Mouse (Mus musculus) forebrain, embryonic 13.5 days (tissue): ENCODE measurements around the gene Rnf213. TPM values are rescaled to one million over a fixed set of nuclear protein-coding genes. Genes with fewer than 3 reads are reported as not detected.

ENCODE experiments used
- ATAC-seq: fragments of 200-750 bp; cut with Nextera tagmentation; 2 replicates; pipeline ENCODE4 v1.8.0; 2017
- H3K27ac ChIP-seq: fragments of 300-500 bp; sonication (generic); 2 replicates; pipeline ENCODE4 v1.5.1; 2015; ENCODE audit warnings: inconsistent platforms, mild to moderate bottlenecking, moderate library complexity
- H3K27me3 ChIP-seq: fragments of 300-500 bp; sonication (generic); 2 replicates; pipeline ENCODE4 v1.6.1; 2015; ENCODE audit warnings: mild to moderate bottlenecking, inconsistent platforms
- H3K36me3 ChIP-seq: fragments of 300-500 bp; sonication (generic); 2 replicates; pipeline ENCODE4 v1.6.1; 2015; ENCODE audit warnings: mild to moderate bottlenecking, inconsistent platforms; ENCODE audit not compliant: poor library complexity, severe bottlenecking
- H3K4me1 ChIP-seq: fragments of 300-500 bp; sonication (generic); 2 replicates; pipeline ENCODE4 v1.6.1; 2015; ENCODE audit warnings: inconsistent platforms
- H3K4me2 ChIP-seq: fragments of 300-500 bp; sonication (generic); 2 replicates; pipeline ENCODE4 v1.6.1; 2015; ENCODE audit warnings: inconsistent platforms, mild to moderate bottlenecking, moderate library complexity
- H3K4me3 ChIP-seq: fragments of 300-500 bp; sonication (generic); 2 replicates; pipeline ENCODE4 v1.5.1; 2015; ENCODE audit warnings: mild to moderate bottlenecking, inconsistent platforms
- H3K9ac ChIP-seq: fragments of 300-500 bp; sonication (generic); 2 replicates; pipeline ENCODE4 v1.6.1; 2015; ENCODE audit warnings: mild to moderate bottlenecking, inconsistent platforms
- H3K9me3 ChIP-seq: fragments of 300-500 bp; sonication (generic); replicated peaks from 2 replicates; pipeline ENCODE4 v1.6.1; 2016; ENCODE audit warnings: inconsistent platforms
- WGBS: fragments of 180-500 bp; shearing (Covaris S2); methylation state at CpG from one replicate; pipeline ENCODE4 v1.1.7; 2015; 5-methylcytosine and 5-hydroxymethylcytosine counted together
- polyA plus RNA-seq: library from polyadenylated mRNA; unstranded; fragments of >200 nt; fragmentation: Nextera tagmentation; extraction: Ambion mirVana; gene quantifications from 2 replicates; pipeline ENCODE4 v1.2.1, GENCODE M21; 2015

Rnf213 gene
- polyA plus RNA-seq, 1 experiment from 2014 or later: 0.83 TPM

DNA sequence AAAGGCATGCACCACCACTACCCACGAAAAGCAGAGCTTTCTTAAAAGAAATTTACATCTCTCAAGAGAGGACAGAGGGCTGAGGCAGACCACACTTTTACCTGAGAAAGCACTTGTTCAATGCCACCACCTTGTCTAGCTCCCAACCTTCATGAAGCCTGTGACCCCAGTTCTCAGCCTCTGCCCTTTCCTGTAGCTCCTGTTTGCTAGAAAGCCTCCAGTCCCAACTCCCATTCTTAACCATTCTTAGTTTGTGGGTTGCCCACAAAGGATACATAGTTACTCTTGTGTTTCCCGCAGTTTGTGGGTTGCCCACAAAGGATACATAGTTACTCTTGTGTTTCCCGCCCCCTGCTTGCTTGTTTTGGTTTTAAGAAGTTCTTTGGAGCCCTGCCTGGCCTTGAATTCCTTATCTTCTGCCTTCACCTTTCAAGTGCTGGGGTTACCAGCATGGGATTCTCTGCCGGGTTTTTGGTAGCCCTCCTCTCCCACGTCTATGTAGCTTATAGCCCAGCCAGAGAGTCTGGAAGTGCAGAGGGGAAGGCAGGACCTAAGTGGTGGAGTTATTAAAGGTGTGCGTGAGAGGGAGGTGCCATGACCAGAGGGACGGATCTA lies 1.4 kb upstream of the Rnf213 start:
- H3K9ac ChIP-seq: no peak overlapping the region
- peaks cover 87% of the 10 kb centered on the region for H3K27me3 ChIP-seq
- H3K4me3 ChIP-seq: 0 out of 2 replicates have a peak overlapping the region, but pooled peaks have one; percentile 54
- no peak overlapping the region for H3K4me2 ChIP-seq
- no peaks in the 10 kb centered on the region for H3K36me3 ChIP-seq
- WGBS: 32% methylated on average over 7 of the region's 7 CpGs
- ATAC-seq: no peak
- no peak overlapping the region for H3K27ac ChIP-seq
- H3K4me1 ChIP-seq: peaks cover 26% of the 10 kb centered on the region
- H3K9me3 ChIP-seq: no peaks in the 10 kb centered on the region

GRCm38 (mm10) chr11:119392001-119392614 lies 792 bp upstream of the Rnf213 start:
- no peak overlapping the region; the same call in 1 of the 2 replicates for H3K27ac ChIP-seq
- no peaks in the 10 kb centered on the region for H3K36me3 ChIP-seq
- peaks cover 26% of the 10 kb centered on the region for H3K4me1 ChIP-seq
- no peak overlapping the region for H3K4me3 ChIP-seq
- H3K9ac ChIP-seq: no peak overlapping the region
- no peaks in the 10 kb centered on the region for H3K9me3 ChIP-seq
- no peak for ATAC-seq
- peak overlapping the region; percentile 77 for H3K4me2 ChIP-seq
- WGBS: 7% methylated on average over 12 of the region's 12 CpGs
- H3K27me3 ChIP-seq: peaks cover 91% of the 10 kb centered on the region

- Histone ChIP-seq H3K27me3 (peaks cover 83% of the 10 kb centered on the region), H3K4me3 (peak overlapping the region; percentile 45)
These were observed 544 bp downstream of the Rnf213 start for GRCm38 (mm10) chr11:119393483-119393804.

GRCm38 (mm10) chr11:119394210-119394609 lies 1.3 kb downstream of the Rnf213 start:
- H3K4me3 ChIP-seq: no peak overlapping the region
- H3K36me3 ChIP-seq: no peaks in the 10 kb centered on the region
- WGBS: 57% methylated on average over 6 of the region's 6 CpGs
- no peak for ATAC-seq
- no peak overlapping the region for H3K27ac ChIP-seq
- H3K27me3 ChIP-seq: peaks cover 75% of the 10 kb centered on the region
- peaks cover 26% of the 10 kb centered on the region for H3K4me1 ChIP-seq
- no peak overlapping the region for H3K4me2 ChIP-seq
- H3K9ac ChIP-seq: no peak overlapping the region
- no peaks in the 10 kb centered on the region for H3K9me3 ChIP-seq

More at GRCm38 (mm10) chr11:119393483-119393804, 544 bp downstream of the Rnf213 start:
- H3K4me2 ChIP-seq: peak overlapping the region; percentile 77
- H3K9ac ChIP-seq: peak overlapping the region; percentile 59
- no peak overlapping the region for H3K27ac ChIP-seq
- peaks cover 26% of the 10 kb centered on the region for H3K4me1 ChIP-seq
- H3K36me3 ChIP-seq: no peaks in the 10 kb centered on the region
- ATAC-seq: no peak
- H3K9me3 ChIP-seq: no peaks in the 10 kb centered on the region
- 30% methylated on average over 7 of the region's 7 CpGs for WGBS

DNA sequence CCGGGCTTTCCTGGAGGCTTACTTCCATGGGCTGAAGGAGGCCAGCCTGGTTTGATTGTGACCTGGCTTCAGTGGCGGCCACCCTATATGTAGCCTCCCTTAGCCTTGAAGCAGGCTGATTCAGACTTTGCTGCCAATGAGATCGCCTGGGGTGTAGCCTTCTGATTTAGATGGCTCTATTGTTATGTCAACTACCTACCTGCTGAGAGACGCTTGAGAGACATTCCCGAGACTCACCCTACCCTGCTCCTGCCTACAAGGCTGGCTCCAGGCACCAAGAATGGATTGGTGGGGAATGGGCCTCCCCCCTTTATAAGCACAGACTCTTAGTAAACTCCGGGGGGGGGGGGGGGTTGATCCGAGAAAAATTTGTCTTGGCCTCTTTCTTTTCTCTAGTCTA lies 2.5 kb downstream of the Rnf213 start:
- Histone ChIP-seq H3K27me3 (peaks cover 64% of the 10 kb centered on the region), H3K27ac (no peak overlapping the region), H3K4me2 (no peak overlapping the region), H3K9me3 (no peaks in the 10 kb centered on the region), H3K36me3 (no peaks in the 10 kb centered on the region), H3K4me1 (peaks cover 17% of the 10 kb centered on the region), H3K4me3 (no peak overlapping the region), H3K9ac (no peak overlapping the region)
- ATAC-seq: no peak
- 9% methylated on average over 7 of the region's 7 CpGs for WGBS

- no peak overlapping the region for H3K27ac ChIP-seq
These were observed 3.0 kb downstream of the Rnf213 start for GRCm38 (mm10) chr11:119395931-119396330.

DNA sequence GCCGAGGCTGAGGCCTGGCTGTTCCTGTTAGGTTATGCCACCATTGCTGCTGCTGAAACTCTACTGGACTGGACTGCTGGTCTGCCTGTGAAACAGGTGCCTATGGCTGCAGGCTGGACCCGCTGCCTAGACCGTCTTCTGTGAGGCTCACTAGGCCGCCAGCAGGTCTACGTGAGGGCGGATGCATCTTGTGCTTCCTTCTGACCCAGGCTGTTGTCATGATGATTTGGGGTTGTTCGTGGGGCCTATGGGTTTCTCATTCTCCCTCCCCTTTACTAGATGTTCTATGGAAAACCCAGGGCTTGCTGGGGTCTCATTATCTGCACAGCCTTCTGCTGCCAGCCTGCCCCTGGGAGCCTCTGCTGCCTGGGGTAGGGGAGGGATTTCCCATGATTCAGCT lies 3.6 kb downstream of the Rnf213 start:
- WGBS: 48% methylated on average over 7 of the region's 7 CpGs
- H3K4me2 ChIP-seq: no peak overlapping the region
- H3K36me3 ChIP-seq: no peaks in the 10 kb centered on the region
- no peak overlapping the region for H3K4me3 ChIP-seq
- no peak overlapping the region for H3K27ac ChIP-seq
- H3K27me3 ChIP-seq: peaks cover 53% of the 10 kb centered on the region
- ATAC-seq: no peak
- peaks cover 12% of the 10 kb centered on the region for H3K4me1 ChIP-seq
- H3K9me3 ChIP-seq: no peaks in the 10 kb centered on the region
- no peak overlapping the region for H3K9ac ChIP-seq

More at GRCm38 (mm10) chr11:119395931-119396330, 3.0 kb downstream of the Rnf213 start:
- Histone ChIP-seq H3K9me3 (no peaks in the 10 kb centered on the region), H3K27me3 (peaks cover 58% of the 10 kb centered on the region), H3K36me3 (no peaks in the 10 kb centered on the region), H3K4me2 (no peak overlapping the region), H3K4me1 (peaks cover 12% of the 10 kb centered on the region), H3K4me3 (no peak overlapping the region), H3K9ac (no peak overlapping the region)
- 16% methylated on average over 13 of the region's 13 CpGs for WGBS
- no peak for ATAC-seq

DNA sequence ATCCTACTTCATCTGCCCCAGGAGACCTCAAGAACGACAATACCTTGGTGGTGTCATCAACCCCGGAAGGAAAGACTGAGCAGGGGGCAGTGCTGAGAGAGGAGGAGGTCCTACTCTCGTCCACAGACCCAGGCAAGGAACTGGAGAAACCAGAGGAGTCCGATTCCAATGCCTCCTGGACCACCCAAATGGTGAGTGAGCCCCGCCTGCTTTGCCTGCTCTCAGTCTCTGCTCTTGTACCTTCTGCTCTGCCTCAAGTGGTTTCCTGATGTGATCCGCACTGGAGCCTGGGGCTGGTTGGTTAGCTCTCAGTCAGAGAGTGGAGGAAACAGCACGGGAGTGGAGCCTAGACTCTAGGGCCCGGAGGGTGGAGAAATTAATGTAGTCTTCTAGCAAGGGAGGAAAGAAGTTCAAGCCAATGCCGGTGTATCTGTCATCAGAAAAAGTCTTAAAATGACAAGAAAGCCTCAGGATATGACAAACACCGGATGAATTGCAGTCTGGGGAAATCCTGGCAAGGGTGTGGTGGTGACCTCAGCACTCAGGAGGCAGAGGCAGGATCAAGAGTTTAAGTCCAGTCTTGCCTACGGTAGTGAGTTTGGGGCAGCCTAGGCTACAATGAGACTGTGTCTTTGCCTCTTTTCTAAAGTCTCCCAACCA lies 9.7 kb downstream of the Rnf213 start:
- WGBS: 56% methylated on average over 11 of the region's 11 CpGs
- no peak overlapping the region for H3K4me2 ChIP-seq
- H3K9me3 ChIP-seq: no peaks in the 10 kb centered on the region
- no peaks in the 10 kb centered on the region for H3K4me1 ChIP-seq
- no peak for ATAC-seq
- no peak overlapping the region for H3K27ac ChIP-seq
- H3K27me3 ChIP-seq: no peaks in the 10 kb centered on the region
- H3K4me3 ChIP-seq: no peak overlapping the region
- no peaks in the 10 kb centered on the region for H3K36me3 ChIP-seq
- no peak overlapping the region for H3K9ac ChIP-seq

GRCm38 (mm10) chr11:119404627-119405026 lies 11.7 kb downstream of the Rnf213 start:
- H3K9ac ChIP-seq: no peak overlapping the region
- no peak overlapping the region for H3K27ac ChIP-seq
- H3K27me3 ChIP-seq: no peaks in the 10 kb centered on the region
- WGBS: 53% methylated on average over 5 of the region's 5 CpGs
- H3K9me3 ChIP-seq: no peaks in the 10 kb centered on the region
- no peak overlapping the region for H3K4me2 ChIP-seq
- no peaks in the 10 kb centered on the region for H3K4me1 ChIP-seq
- ATAC-seq: no peak
- H3K4me3 ChIP-seq: no peak overlapping the region
- H3K36me3 ChIP-seq: no peaks in the 10 kb centered on the region

DNA sequence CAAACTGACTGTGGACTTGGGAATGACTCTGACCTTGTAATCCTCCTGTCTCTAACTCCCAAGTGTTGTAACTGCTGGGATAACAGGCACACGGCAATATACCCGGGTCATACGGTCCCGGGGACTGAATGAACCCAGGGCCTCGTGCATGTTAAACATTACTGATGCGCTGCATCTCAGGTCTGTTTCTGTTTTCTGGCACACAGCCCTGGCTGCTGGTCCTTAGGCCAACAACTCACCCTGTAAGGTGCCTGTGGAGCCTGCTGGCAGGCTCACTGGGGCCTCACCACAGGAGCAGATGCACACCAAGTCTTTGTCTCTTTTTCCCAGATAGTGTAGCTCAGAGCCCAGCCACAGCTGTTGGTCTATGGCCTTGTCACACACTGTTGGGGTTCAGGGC lies 14.5 kb downstream of the Rnf213 start:
- ATAC-seq: no peak
- Histone ChIP-seq H3K4me2 (no peak overlapping the region), H3K4me1 (no peaks in the 10 kb centered on the region), H3K27me3 (no peaks in the 10 kb centered on the region), H3K9ac (no peak overlapping the region), H3K36me3 (no peaks in the 10 kb centered on the region), H3K9me3 (no peaks in the 10 kb centered on the region), H3K27ac (no peak overlapping the region), H3K4me3 (no peak overlapping the region)
- WGBS: 93% methylated on average over 6 of the region's 6 CpGs

DNA sequence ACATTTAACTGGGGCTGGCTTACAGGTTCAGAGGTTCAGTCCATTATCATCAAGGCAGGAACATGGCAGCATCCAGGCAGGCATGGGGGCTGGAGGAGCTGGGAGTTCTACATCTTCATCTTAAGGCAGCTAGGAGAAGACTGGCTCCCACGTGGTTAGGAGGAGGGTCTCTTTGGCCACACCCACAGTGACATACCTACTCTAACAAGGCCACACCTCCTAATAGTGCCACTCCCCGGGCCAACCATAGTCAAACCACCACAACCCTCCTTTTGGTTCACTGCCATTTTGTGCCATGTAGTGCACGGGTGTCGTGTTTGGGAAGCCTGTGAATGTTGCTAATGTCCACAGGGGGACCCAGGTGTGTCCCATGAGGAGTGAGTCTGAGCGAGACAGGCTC lies 15.1 kb downstream of the Rnf213 start:
- no peak overlapping the region for H3K4me2 ChIP-seq
- WGBS: 58% methylated on average over 5 of the region's 5 CpGs
- no peak overlapping the region for H3K4me3 ChIP-seq
- H3K4me1 ChIP-seq: no peaks in the 10 kb centered on the region
- H3K36me3 ChIP-seq: no peaks in the 10 kb centered on the region
- no peak for ATAC-seq
- no peaks in the 10 kb centered on the region for H3K27me3 ChIP-seq
- H3K9me3 ChIP-seq: no peaks in the 10 kb centered on the region
- H3K27ac ChIP-seq: no peak overlapping the region
- H3K9ac ChIP-seq: no peak overlapping the region

- no peaks in the 10 kb centered on the region for H3K4me1 ChIP-seq
- ATAC-seq: no peak
These were observed 26.6 kb downstream of the Rnf213 start for GRCm38 (mm10) chr11:119419327-119420118.

More at GRCm38 (mm10) chr11:119419327-119420118, 26.6 kb downstream of the Rnf213 start:
- WGBS: 73% methylated on average over 16 of the region's 16 CpGs
- H3K9me3 ChIP-seq: no peaks in the 10 kb centered on the region
- H3K36me3 ChIP-seq: no peaks in the 10 kb centered on the region
- H3K27ac ChIP-seq: no peak overlapping the region
- H3K27me3 ChIP-seq: no peaks in the 10 kb centered on the region
- no peak overlapping the region for H3K4me2 ChIP-seq
- no peak overlapping the region for H3K4me3 ChIP-seq
- H3K9ac ChIP-seq: no peak overlapping the region
